Mouse (Mus musculus) adrenal gland, adult 8-10 months (tissue): ENCODE measurements around the gene Fam221a. TPM values are rescaled to one million over a fixed set of nuclear protein-coding genes. Genes with fewer than 3 reads are reported as not detected.

Experiments
- DNase-seq: peaks from one replicate; pipeline ENCODE4 v3.0.0; 2022
- total RNA-seq, 4 experiments: library from RNA; stranded (reverse); gene quantifications; 2 replicates each; pipeline ENCODE4 v1.2.4; 2022

The Fam221a gene
- total RNA-seq, result 1 to 10 TPM; 1.4 to 3.5 (median 2.4) TPM

DNA sequence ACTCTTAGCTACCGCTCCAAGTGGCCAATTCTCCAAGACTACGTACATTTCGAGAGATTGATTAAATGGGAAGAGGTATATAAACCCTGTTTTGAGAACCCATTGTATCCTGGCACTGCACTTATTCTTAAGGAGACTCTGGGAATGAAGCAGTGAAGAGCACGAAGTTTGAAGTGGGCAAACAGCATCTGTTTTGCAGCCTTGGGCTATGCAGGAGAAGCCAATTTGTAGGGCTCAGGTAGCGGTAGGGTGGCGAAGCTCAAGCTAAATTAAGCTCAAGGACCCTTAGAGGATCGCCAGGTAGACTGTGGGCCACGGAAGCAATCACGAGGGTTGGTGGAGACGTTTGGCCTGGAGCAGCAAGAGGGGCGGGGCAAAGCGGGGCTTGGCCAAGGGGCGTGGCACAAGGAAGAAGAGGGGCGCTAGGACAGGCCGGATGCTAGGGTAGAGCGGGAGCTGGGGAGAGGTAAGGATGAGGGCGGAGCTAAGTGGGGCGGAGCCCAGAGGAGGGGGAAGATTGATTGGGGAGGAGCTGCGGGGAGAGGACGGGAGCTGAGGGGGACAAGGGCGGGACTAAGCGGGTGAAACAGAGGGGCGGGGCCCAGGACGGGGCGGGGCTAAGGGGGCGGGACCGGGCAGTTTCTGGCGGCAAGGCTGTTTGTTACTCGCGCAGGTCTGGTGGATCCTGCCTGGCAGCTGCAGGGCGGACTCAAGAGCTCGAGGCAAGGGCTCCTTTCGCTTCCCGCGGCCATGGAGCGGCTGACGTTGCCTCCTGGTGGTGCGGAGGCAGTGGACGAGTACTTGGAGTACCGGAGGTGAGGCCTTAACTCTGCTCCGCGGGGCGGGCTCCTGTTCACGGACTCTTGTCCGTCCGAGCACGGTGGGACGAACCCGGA is at the start of gene Fam221a:
Gene Fam221a (plus strand): TSS at position 581 of the 896 bp plus-strand sequence.
- peak; percentile 87 for DNase-seq

DNA sequence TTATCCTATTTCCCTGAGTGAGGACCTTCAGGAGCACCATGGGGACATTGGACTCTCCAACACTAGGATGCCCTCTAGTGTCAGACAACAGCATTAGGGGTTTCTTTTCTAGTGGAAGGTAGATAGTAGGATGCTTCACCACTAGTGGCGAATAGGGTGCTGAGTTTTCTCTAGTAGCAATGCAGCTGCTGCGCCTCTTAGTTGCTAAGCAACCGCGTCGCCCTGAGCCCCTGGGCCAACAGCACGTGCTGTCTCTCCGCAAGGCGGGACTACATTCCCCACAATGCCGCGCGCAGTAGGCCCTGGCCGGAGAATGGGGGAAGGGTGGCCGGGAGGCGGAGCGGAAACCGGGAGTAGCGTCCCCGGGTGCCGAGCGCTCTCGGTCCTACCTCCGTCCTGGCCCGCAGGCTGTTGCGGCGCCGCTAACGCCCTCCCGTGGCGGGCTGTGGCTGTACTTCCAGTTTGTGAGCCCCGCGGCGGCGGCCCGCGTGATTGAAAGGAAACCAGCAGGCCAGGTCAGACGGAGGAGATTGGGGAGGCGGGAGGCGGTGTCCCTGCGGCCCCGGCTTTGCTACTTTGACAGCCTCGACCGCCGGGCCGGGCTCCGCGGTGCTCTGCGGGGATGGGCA is 48.5 kb upstream of the Fam221a start, which contains the start of gene Ccdc126:
Gene Ccdc126 (plus strand): TSS at position 309 of the 629 bp plus-strand sequence.
- peak; percentile 98 for DNase-seq

DNA sequence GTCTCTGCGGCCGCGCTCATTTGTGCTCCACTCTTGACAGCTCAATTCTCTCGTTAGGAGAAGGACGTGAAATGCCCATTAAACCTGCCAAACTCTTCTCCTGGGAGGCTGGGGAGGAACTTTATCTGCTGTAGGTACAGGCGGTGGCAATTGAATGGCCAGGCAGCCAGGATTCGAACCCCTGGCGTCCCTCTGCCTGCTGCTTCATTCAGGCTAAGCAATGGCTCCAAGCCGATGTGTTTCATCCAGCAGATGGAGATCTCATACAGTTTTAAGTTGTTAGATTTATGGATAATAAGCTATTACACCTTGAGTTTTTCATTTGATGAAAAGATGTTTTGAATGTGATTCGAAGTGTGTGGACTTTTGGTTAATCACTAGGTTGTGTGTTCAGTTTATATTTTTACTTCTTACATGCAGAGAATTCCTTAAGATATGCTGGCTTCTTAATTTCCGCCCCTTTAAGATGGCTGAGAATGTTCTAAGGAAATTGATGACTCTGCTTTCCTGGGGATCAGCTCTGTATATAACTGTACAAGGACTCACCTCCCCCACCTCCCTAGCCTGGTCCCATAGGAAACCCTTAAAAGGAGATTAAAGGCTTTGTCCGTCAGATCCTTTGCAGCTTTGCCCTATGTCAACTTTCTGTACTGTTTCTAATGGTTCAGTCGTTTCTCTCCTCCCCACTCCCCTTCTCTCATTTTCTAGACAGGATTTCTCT is 47.8 kb upstream of the Fam221a start:
- DNase-seq, result no peak

DNA sequence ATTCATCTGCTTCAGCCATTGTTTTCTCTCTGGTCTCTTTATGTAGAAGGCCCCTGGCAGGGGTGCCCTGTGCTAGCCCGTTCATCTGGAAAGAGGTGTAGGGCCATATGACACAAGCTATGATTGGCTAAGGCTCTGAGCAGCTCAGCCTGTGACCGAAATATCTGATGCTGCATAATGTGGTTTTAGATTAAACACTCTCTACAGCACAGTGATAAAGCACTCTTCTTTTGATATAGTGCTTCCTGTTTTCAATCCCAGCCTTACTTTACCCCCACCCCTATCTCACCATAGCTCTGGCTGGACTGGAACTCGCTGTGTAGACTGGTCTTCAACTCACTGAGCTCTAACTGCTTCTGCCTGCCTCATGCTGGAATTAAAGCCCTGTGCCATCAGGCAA is 46.2 kb upstream of the Fam221a start:
- no peak for DNase-seq

DNA sequence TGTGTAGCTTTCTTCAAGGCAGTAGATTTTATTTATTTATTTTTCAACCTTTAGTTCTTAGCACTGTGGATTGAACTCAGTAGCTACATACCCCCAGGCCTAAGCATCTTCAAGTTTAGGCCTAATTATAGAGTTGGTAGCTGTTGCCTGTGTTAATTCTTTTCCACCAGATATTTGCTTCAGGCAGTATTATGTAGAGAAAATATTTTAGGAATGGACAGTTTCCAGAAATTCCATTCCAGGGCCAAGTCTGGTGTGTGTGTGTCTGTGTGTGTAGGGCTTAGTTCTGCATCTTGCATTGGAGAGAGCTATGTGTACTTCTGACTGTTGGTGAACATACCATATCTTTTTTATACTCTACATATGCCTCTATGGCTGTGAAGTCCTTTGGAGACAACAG is 45.5 kb upstream of the Fam221a start:
- no peak for DNase-seq

DNA sequence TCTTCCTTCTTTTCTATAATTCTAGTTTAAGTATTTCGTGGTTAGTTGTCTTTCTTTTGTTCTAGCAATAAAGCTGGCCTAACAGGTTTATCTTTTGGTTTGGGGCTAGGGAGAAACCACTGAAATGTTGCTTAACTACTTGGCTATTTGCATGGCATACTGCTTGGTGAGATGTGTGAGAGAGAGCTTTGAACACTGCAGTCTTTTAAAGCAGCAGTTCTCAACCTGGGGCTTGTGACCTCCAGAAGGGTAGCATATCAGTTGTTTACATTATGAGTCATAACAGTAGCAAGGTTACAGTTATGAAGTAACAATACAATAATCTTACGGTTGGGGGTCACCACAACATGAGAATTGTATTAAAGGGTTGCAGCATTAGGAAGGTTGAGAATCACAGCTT is 44.6 kb upstream of the Fam221a start:
- no peak for DNase-seq

DNA sequence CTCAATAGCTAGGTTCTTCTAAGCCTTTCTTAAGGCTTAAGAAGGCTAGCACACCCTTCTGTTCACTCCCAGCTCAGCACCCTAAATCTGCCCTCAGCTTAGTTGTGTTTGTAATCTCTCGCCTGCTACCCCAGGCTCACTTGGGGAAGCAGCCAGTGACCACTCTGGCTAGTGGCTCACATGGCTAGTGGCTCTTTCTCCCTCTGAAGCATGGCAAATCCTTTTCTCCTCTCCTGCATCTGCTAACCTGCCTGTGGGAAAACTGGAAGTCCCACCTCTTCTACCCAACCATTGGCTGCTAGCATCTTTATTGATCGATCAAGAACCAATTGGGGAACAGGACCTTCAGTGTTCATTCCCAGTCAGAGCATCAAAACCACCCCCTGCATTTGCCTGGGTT is 43.0 kb upstream of the Fam221a start:
- DNase-seq, result no peak

DNA sequence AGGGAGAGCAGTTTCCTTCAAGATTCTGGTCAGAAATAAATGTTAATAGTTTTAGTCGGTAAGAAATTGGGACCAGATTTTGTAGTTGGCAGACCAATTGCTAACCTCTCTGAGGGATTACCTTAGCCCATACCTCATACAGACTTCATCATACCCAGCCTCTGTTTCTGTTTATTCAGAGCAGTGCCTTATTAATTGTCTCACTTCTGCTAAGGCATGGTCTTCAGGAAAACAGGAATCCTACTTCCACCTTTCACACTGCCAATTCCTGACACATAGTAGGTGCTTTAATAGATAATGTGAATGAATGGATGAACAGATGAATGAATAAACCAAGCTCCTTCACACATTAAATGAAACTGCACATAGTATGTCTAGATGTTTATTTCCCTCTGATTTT is 42.2 kb upstream of the Fam221a start:
- DNase-seq, result no peak

DNA sequence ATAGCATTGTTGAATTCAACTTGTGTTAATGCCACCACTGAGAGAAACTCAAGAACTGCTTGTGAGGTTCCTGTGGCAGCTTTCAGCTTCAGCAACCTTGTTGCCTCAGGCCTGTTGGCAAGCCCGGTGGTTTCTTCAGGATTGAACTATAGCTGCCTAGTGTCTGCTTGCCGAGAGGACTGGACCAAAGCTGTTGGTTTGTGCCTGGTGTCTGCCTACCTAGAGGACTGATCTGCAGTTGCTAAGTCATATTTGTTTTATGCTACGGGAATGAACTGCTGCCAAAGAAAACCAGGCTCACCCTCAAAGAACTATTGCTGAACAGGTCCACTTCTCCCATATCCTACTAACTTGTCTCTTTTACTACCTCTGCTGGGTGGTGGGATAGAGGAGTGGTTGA is 40.7 kb upstream of the Fam221a start:
- DNase-seq, result no peak

DNA sequence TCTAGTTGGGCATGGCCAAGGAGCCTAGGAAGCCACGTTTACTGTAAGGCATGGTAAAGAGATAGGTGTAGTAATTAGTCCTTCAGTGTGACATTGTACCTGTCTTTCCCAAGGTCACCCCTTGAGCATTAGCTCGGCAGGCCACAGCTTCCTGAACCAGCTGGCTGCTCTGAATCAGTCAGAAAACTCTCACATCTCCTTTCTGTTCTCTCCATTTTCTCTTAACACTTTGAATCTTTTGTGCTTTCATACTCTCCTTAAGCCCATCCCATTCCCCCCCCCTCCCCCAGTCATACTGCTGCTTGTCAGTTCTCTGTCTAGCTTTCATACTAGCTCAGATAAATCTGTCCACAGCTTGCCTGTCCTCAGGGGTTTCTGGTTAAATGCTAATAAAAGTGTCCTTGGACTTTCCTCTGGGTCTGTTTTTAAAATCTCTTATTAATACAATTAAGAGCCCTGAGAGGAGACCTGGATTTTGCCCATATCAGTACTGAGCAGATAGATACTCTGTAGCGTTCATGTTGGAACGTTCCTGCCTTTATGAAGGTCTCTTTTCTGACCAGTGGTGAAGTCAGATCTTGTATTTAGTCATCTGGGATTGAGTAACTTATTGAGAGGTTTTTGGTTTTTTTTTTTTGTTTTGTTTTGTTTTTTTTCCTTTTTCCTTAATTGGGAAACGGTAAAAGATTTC is 36.0 kb upstream of the Fam221a start:
- DNase-seq, result no peak

DNA sequence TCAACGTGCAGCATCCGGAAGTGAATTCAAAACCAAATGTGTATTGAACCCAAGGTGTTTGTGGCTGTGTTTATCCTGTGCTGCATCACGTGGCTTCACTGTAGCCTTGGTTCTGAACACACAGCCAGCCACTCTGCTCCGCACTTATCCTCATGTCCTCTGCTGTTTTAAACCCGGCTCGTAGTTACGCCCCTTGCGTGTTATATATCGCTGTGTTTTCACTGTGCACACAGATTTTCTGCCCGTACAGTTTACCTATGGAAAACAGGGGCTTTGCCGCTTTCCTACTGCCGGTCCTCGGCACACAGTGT is 35.5 kb upstream of the Fam221a start:
- no peak for DNase-seq

DNA sequence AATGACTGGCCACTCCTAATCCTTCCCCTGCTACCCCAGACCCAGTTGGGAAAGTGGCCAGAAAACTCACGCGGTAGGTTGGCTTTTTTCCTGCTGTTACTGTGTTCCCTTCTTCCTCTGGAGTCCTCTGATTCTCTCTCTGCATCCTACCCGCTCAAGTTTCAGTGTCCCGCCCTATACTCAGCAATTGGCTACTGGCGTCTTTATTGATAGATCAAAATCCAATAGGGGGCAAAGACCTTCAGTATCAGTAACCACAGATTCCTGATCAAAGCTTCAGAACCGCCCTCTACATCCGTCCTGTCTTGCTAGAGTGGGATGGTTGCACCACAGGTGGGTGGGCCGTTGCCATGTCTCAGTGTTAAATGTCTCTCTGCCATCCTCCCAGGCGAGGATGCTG is 29.0 kb upstream of the Fam221a start:
- no peak for DNase-seq

DNA sequence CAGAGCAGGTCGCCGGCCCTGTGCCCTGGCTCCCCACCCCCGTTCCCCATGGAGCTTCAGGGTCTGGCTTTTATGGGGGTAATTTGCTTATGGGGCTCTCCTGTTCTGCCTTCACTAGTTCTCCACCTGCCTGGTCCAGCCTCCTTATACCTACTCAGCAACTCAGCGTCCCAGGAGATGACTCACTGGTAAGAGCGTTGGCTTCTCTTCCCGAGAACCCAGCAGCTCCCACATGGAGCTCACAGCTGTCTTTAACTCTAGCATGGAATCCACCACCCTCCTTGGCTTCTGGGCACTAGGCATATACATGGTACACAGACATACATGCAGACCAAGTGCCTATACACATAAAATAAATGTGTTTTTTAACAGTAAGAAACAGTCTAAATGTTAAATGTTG is 28.4 kb upstream of the Fam221a start:
- DNase-seq, result no peak

DNA sequence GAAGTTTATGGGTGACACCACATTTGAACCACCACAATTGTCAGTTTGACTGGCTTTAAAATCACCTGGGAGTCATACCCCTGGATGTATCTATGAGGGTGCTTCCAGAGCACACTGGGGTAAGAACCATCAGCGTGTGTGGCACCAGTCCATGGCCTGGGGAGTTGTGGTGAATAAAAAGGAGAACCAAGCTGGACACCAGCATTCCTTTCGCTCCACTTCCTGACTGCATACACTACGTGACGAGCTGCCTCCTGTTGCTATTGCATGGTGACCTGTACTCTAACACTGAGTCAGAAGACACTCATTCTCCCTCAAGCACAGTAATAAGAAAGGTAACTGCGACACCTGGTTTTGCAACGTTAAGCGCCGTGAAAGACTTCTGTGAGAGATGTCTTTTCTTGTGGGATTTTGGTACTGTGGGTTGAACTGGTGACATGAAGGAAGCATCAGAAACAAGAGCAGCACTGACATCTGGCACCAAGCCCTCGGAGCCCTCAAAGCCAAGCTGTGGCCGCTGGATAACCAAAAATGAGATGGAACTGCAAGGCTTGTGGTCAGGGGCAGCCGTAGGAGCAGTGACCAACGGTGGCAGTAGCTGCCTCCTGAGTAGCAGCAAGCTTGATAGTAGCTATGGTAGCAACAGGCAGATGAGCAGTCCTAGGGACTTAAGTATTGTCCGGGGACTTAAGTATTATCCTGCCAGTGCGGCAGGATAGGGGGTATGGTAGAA is 23.6 kb upstream of the Fam221a start:
- DNase-seq, result no peak

DNA sequence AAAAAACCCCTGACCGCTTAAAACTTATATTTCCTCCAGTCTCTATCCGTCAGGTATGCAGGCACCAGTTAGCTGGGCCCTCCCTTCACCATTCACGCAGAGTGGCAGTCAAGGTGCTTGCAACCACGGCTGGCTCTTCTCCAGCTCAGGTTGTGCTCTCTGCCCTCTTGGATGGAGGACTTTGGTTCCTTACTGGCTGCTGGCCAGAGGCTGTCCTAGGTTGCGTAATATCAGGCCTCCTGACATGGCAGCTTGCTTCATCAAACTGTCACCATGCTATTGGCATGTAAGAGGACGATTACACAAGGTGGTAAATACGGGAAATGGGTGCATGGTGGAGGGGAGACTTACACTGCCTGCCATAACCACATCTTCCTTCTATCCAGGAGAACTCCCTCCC is 17.7 kb upstream of the Fam221a start:
- DNase-seq, result no peak

DNA sequence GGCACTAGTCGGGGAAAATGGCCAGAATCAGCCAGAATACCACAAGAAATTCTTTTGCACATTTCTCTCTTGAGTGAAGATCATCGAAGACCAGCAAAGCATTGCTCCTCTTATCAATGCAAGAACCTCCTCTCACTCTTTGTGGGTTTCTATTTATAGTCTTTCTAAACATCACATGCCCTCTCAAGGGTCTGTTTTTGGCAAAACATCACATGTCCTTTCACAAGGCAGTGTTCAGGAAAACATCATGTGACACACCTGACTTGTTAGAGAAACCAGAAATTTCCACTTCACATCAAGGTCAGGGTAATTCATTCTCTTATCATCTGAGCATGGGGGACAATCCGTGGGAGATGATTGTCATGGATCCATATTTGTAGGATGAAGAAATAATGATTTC is 12.9 kb upstream of the Fam221a start:
- no peak for DNase-seq

DNA sequence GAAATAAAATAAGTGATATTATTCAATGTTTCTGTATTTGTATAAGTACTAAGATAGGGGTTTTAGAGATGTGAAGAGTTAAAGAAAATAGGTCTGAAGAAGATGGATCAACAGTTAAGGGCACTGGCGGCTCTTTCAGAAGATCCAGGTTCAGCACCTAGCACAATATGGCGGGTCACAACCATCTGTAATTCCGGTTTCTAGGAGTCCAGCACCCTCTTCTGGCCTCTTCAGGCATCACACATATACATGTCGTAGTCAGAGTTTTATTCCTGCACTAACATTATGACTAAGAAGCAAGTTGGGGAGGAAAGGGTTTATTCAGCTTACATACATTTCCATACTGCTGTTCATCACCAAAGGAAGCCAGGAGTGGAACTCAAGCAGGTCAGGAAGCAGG is 12.4 kb upstream of the Fam221a start:
- no peak for DNase-seq

DNA sequence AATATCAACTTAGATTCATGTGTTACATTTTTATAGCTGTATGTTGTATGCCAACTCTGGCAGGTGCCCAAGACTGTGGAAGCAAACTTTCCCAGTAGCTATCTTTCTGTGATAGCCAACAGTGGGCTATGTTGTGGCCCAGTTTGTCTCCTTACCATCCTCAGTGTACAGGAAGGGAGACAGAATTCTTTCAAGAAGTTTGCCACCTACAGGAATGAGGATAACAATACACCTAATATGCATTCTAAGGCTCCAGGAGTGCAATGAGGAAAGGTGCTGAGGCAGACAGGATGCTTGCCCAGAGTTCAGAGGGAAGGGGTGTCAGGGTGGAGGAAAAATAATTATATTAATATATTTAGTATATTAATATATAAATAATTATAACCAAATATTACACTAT is 7.1 kb upstream of the Fam221a start:
- DNase-seq, result no peak

DNA sequence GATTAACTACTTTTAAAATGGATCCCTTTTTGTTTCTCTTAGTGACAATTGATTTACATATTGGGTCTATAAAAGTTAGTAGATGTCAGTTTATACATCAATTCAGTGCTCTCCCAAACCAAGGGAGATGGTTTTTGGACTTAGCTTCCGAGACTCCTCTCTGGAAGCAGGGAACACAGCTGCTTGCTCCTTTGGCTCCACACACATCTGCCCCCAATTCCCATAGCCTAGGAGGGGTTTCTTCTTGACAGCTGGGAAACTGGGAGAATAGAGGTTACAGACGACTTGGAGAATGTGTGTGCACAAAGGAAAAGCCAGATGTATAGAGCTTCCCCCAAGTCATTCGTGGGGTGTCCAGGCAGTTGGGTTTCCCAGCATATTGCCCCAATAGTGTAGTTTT is 673 bp downstream of the Fam221a start:
- no peak for DNase-seq

DNA sequence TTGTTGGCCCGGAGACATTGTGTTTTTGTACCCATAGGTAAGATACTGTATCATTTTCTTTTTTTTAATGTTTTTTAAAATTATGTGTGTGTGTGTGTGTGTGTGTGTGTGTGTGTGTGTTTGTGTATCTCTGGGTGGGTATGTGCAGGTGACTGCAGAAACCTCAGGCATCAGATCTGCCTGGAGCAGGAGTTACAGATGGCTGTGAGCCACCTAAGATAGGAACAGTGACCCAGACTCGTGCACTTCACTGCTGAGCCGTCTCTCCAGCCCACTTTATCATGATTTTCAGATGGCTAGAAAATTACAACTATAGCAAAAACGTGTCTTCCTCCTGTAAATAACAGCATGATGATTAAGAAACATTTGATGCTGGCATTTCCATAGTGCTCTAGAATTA is 5.2 kb downstream of the Fam221a start:
- no peak for DNase-seq

DNA sequence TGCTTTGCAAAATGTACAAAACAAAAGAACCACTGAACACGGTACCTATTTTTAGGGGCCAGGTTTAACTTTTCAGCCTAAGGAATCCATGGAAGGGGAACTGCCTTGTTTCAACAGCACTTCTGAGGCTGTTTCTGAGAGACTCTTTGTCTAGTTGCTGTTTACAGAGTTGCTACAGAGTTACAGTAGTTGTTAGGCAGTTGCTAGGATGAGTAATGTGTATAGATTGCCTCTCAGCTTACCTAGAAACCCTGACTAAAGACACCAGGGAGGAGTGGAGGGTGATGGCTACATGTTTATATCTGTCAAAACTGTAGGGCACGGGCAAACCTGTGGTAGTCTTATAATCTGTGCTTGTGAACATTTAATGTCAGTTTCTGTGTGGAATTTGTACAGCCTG is 6.4 kb downstream of the Fam221a start:
- DNase-seq, result no peak

DNA sequence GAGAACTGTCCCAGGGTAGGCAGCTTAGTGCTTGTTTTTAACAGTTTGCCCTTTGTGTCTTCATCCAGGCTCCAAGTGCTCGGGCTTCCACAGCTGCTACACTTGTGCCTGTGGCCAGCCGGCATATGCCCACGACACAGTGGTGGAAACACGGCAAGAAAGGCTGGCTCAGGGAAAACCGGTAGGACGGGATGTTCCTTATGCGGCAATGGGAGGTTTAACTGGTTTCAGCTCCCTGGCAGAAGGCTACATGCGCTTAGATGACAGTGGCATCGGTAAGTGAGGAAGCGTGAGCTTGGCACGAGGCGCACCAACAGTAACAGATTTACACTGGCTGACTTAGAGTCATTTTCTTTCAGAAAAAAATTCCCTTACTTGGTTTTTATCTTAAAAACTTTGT is 10.8 kb downstream of the Fam221a start:
- DNase-seq, result no peak
